Mouse (Mus musculus) kidney, embryonic 14.5 days (tissue): ENCODE data around the gene Cd300lf. TPM values are rescaled to one million over a fixed set of nuclear protein-coding genes. Genes with fewer than 3 reads are reported as not detected.

Experiments
- ATAC-seq: fragments of 200-750 bp; cut with Nextera tagmentation; 2 replicates; pipeline ENCODE4 v1.8.0; 2017; ENCODE audit warnings: moderate number of reproducible peaks, mild to moderate bottlenecking, moderate TSS enrichment, moderate library complexity; ENCODE audit not compliant: low FRiP score, low TSS enrichment
- H3K27ac ChIP-seq: fragments of 300-500 bp; sonication (generic); 2 replicates; pipeline ENCODE4 v1.5.1; 2014; ENCODE audit warnings: low read depth, mild to moderate bottlenecking, low read length, moderate library complexity, mixed read lengths
- H3K27me3 ChIP-seq: fragments of 300-500 bp; sonication (generic); 2 replicates; pipeline ENCODE4 v1.6.1; 2014; ENCODE audit warnings: mild to moderate bottlenecking, low read length; ENCODE audit not compliant: control insufficient read depth, insufficient read depth
- H3K36me3 ChIP-seq: fragments of 300-500 bp; sonication (generic); 2 replicates; pipeline ENCODE4 v1.6.1; 2014; ENCODE audit warnings: low read length, mixed read lengths; ENCODE audit not compliant: control insufficient read depth, insufficient read depth
- H3K4me1 ChIP-seq: fragments of 300-500 bp; sonication (generic); 2 replicates; pipeline ENCODE4 v1.6.1; 2014; ENCODE audit warnings: low read length, mixed read lengths; ENCODE audit not compliant: control insufficient read depth, insufficient read depth
- H3K4me2 ChIP-seq: fragments of 300-500 bp; sonication (generic); replicated peaks from 2 replicates; pipeline ENCODE4 v1.6.1; 2014; ENCODE audit warnings: low read depth, mild to moderate bottlenecking, low read length
- H3K4me3 ChIP-seq: fragments of 300-500 bp; sonication (generic); 2 replicates; pipeline ENCODE4 v1.5.1; 2014; ENCODE audit warnings: mild to moderate bottlenecking, low read length
- H3K9ac ChIP-seq: fragments of 300-500 bp; sonication (generic); 2 replicates; pipeline ENCODE4 v1.6.1; 2014; ENCODE audit warnings: low read depth, mild to moderate bottlenecking, low read length, moderate library complexity
- H3K9me3 ChIP-seq: fragments of 300-500 bp; sonication (generic); 2 replicates; pipeline ENCODE4 v1.6.1; 2016; ENCODE audit warnings: low read length; ENCODE audit not compliant: control insufficient read depth
- WGBS: fragments of 180-500 bp; shearing (Covaris S2); extraction: QIAGEN DNeasy Blood & Tissue Kit; methylation state at CpG from one replicate; pipeline ENCODE4 v1.1.7; 2014; 5-methylcytosine and 5-hydroxymethylcytosine counted together
- polyA plus RNA-seq: library from polyadenylated mRNA; unstranded; fragments of >200 nt; fragmentation: Nextera tagmentation; extraction: Ambion mirVana; gene quantifications from 2 replicates; pipeline ENCODE4 v1.2.1, GENCODE M21; 2014

Gene Cd300lf
- polyA plus RNA-seq, 1 experiment from 2014 or later = 0.26 TPM

- Histone ChIP-seq H3K27me3 (peaks cover 22% of the 10 kb centered on the region), H3K4me3 (peak within 1 kb of the TSS; percentile 9; the same call in 1 of the 2 replicates), H3K36me3 (no peaks in the 10 kb centered on the region), H3K9ac (no peak within 1 kb of the TSS), H3K4me1 (no peaks in the 10 kb centered on the region), H3K4me2 (peak within 1 kb of the TSS; percentile 11; the same call in 1 of the 2 replicates), H3K27ac (no peak within 1 kb of the TSS), H3K9me3 (peaks cover 6% of the 10 kb centered on the region; the same call in 1 of the 2 replicates)
- WGBS = 3% methylated on average over 36 of the region's 36 CpGs
- ATAC-seq = peak; percentile 81
Observed at GRCm38 (mm10) chr11:115091362-115091901, 42.4 kb downstream of the Cd300lf start, which contains the start of gene Rab37. Rab37 (plus strand) TSS chr11:115091431.

GRCm38 (mm10) chr11:115089853-115090252, 43.9 kb downstream of the Cd300lf start:
- peaks cover 6% of the 10 kb centered on the region; the same call in 1 of the 2 replicates for H3K9me3 ChIP-seq
- H3K4me2 ChIP-seq = no peak overlapping the region
- ATAC-seq = no peak
- H3K36me3 ChIP-seq = no peaks in the 10 kb centered on the region
- no peaks in the 10 kb centered on the region for H3K4me1 ChIP-seq
- WGBS = 63% methylated on average over 6 of the region's 6 CpGs
- H3K27me3 ChIP-seq = peaks cover 24% of the 10 kb centered on the region
- H3K27ac ChIP-seq = no peak overlapping the region
- no peak overlapping the region for H3K4me3 ChIP-seq
- H3K9ac ChIP-seq = no peak overlapping the region

- H3K4me2 ChIP-seq = no peak overlapping the region
- H3K9me3 ChIP-seq = 0 out of 2 replicates have a peak, but pooled peaks cover 2% of the 10 kb centered on the region
- no peak overlapping the region for H3K4me3 ChIP-seq
- ATAC-seq = no peak
- H3K27ac ChIP-seq = no peak overlapping the region
- peaks cover 18% of the 10 kb centered on the region for H3K27me3 ChIP-seq
- H3K9ac ChIP-seq = no peak overlapping the region
- 49% methylated on average over 7 of the region's 7 CpGs for WGBS
- no peaks in the 10 kb centered on the region for H3K36me3 ChIP-seq
- no peaks in the 10 kb centered on the region for H3K4me1 ChIP-seq
Observed at GRCm38 (mm10) chr11:115086213-115086612, 47.6 kb downstream of the Cd300lf start.

GRCm38 (mm10) chr11:115085064-115085463, 48.7 kb downstream of the Cd300lf start:
- WGBS = 71% methylated on average over 8 of the region's 8 CpGs
- no peaks in the 10 kb centered on the region for H3K4me1 ChIP-seq
- ATAC-seq = no peak
- no peak overlapping the region for H3K27ac ChIP-seq
- H3K9me3 ChIP-seq = 0 out of 2 replicates have a peak, but pooled peaks cover 2% of the 10 kb centered on the region
- no peaks in the 10 kb centered on the region for H3K36me3 ChIP-seq
- H3K27me3 ChIP-seq = peaks cover 8% of the 10 kb centered on the region
- H3K4me3 ChIP-seq = no peak overlapping the region
- H3K4me2 ChIP-seq = no peak overlapping the region
- H3K9ac ChIP-seq = no peak overlapping the region

GRCm38 (mm10) chr11:115084595-115084994, 49.2 kb downstream of the Cd300lf start:
- H3K9me3 ChIP-seq = no peaks in the 10 kb centered on the region
- no peak for ATAC-seq
- 51% methylated on average over 12 of the region's 12 CpGs for WGBS

GRCm38 (mm10) chr11:115083376-115084139, 50.2 kb downstream of the Cd300lf start:
- H3K4me1 ChIP-seq = no peaks in the 10 kb centered on the region
- peaks cover 6% of the 10 kb centered on the region for H3K27me3 ChIP-seq
- H3K4me3 ChIP-seq = no peak overlapping the region
- ATAC-seq = peak; percentile 60; the same call in 1 of the 2 replicates
- no peak overlapping the region for H3K4me2 ChIP-seq
- no peak overlapping the region for H3K27ac ChIP-seq
- H3K9ac ChIP-seq = no peak overlapping the region
- WGBS = 46% methylated on average over 18 of the region's 18 CpGs
- H3K9me3 ChIP-seq = no peaks in the 10 kb centered on the region
- no peaks in the 10 kb centered on the region for H3K36me3 ChIP-seq

More at GRCm38 (mm10) chr11:115084595-115084994, 49.2 kb downstream of the Cd300lf start:
- no peak overlapping the region for H3K9ac ChIP-seq
- H3K4me3 ChIP-seq = no peak overlapping the region
- peaks cover 8% of the 10 kb centered on the region for H3K27me3 ChIP-seq
- H3K4me1 ChIP-seq = no peaks in the 10 kb centered on the region
- no peaks in the 10 kb centered on the region for H3K36me3 ChIP-seq
- no peak overlapping the region for H3K4me2 ChIP-seq
- H3K27ac ChIP-seq = no peak overlapping the region

- H3K4me1 ChIP-seq = no peaks in the 10 kb centered on the region
- WGBS = 38% methylated on average over 6 of the region's 6 CpGs
- H3K27me3 ChIP-seq = peaks cover 6% of the 10 kb centered on the region
- no peaks in the 10 kb centered on the region for H3K36me3 ChIP-seq
- ATAC-seq = peak; percentile 58; the same call in 1 of the 2 replicates
- no peaks in the 10 kb centered on the region for H3K9me3 ChIP-seq
- no peak overlapping the region for H3K9ac ChIP-seq
- H3K4me2 ChIP-seq = no peak overlapping the region
- no peak overlapping the region for H3K4me3 ChIP-seq
- no peak overlapping the region for H3K27ac ChIP-seq
Observed at GRCm38 (mm10) chr11:115082196-115082595, 51.6 kb downstream of the Cd300lf start.

GRCm38 (mm10) chr11:115081373-115081772, 52.4 kb downstream of the Cd300lf start:
- WGBS = 63% methylated on average over 3 of the region's 3 CpGs
- ATAC-seq = no peak

GRCm38 (mm10) chr11:115080886-115081285, 52.9 kb downstream of the Cd300lf start:
- 34% methylated on average over 13 of the region's 13 CpGs for WGBS
- Histone ChIP-seq H3K4me2 (no peak overlapping the region), H3K36me3 (no peaks in the 10 kb centered on the region), H3K4me1 (no peaks in the 10 kb centered on the region), H3K27me3 (peaks cover 6% of the 10 kb centered on the region), H3K9ac (no peak overlapping the region), H3K9me3 (no peaks in the 10 kb centered on the region), H3K4me3 (no peak overlapping the region), H3K27ac (no peak overlapping the region)
- no peak for ATAC-seq

More at GRCm38 (mm10) chr11:115081373-115081772, 52.4 kb downstream of the Cd300lf start:
- H3K4me1 ChIP-seq = no peaks in the 10 kb centered on the region
- peaks cover 6% of the 10 kb centered on the region for H3K27me3 ChIP-seq
- no peaks in the 10 kb centered on the region for H3K9me3 ChIP-seq
- H3K4me3 ChIP-seq = no peak overlapping the region
- H3K4me2 ChIP-seq = no peak overlapping the region
- H3K9ac ChIP-seq = no peak overlapping the region
- H3K36me3 ChIP-seq = no peaks in the 10 kb centered on the region
- no peak overlapping the region for H3K27ac ChIP-seq
